Mouse (Mus musculus) kidney, adult 9 months (tissue): ENCODE results near the gene Ssx2ip.

Experiments
- DNase-seq: peaks from one replicate; pipeline ENCODE4 v3.0.0; 2022

Ssx2ip gene

DNA sequence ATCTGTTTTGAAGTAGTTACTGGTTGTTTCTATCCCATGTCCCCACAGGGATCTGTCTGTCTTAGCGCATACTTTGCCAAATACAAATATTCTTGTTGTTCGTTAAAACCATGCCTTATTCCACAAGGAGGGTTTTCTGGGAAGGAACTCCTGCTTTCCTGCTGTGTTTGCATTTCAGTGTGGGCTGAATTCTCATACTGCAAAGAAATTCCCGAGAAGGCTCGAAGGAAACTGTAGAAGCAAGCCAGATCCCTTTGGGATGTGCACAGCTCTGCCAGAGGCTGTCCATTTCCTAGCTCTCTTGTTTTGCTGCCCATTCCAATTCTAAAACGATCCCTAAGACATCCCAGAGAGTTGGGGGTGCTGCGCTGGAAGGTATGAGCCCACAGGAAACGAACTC is 36.0 kb downstream of the Ssx2ip start:
- no peak for DNase-seq

DNA sequence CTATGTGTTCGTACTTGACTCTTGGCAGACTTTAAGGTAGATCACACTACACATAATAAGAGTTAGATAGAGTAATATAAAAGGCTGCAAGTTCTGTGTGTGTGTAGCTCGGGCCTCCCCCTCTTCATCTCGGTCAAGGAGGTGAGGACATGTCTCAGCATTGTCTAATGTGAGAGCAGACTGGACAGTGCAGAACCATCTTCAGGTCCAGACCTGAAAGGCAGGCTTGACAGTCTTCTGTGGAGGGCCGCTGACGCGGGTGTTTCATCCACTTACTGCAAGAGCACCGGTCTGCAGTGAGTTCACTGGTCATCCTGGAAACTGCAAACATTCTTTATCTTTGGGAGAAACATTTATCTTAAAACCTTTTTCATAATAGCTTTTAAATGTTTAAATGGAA is 38.0 kb downstream of the Ssx2ip start:
- DNase-seq: peak; percentile 46

DNA sequence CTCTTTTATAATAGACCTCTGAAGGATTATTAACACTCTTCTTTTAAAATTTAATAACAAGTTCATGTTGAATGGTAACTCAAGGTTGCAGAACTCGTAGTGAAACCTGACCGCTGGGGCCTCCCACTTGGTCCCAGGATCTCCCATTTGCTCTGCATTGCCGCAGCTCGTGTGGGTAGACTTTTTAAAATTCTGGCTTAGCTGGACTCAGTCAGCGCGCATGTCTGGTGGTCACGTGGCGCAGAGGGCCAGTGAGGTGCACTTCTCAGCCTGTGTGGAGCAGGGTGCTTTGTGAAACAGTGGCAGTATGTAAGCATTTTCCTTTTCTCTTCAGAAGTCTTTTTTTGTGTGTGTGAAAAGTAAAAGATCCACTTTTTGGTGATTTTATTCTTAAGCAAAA is 38.5 kb downstream of the Ssx2ip start:
- DNase-seq: peak; percentile 86

DNA sequence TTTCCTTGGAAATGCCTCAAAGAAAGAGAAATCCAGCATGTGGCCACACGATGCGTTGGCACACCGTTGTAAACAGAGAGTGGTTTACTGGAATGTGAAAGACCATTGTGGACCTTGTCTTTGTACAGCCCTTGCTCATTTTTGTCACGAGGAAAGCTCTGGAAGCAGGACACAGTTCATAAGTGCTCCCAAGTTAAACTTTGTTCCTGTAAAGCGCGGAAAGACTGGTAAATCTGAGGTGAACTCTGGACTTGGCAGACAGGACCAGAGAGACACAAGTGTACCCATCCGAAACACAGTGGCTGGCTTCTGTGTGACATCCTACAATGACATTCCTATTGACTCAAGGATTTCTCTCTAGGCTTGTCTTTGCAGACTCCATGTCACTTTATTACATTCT is 38.9 kb downstream of the Ssx2ip start:
- peak; percentile 92 for DNase-seq

GRCm38 (mm10) chr3:146444880-146445279 is 40.4 kb downstream of the Ssx2ip start:
- no peak for DNase-seq

DNA sequence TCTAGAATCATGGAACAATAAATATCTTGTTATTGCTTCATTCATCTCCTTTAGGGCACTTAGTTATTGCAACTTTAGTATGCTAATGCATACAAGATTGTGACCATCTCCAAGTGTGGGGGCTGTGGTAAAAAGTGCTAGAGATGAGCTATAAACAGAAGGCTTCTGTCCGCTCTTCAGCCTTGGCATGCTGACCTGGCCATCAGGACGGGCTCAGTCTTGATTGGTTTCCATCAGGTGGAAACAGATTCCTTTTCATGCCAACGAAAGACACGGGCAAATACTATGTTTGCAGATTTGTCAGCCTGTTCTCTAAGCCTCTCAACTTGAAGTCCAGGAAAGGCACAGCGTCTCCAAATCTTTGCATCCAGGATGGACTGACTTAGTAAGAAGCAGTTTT is 42.7 kb downstream of the Ssx2ip start:
- DNase-seq: no peak

DNA sequence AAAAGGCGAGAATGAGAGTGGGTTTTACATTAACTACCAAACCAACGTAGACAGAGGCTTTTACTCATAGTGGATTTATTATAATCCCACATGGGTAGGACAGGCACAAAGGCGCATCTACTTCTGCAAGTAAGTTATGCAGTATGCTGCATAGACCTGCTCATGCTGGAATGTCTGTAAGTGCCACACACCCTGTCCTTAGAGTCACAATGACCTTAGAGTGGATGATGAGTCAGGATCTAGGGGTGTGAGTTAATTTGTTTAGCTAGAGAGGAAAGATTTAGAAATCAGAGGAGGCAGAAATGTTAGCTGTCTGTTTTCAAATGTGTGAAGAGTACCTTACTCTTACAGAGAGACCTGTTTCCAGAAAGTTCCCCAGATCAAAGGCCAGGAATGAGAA is 43.2 kb downstream of the Ssx2ip start:
- DNase-seq: no peak

GRCm38 (mm10) chr3:146448372-146448771 is 43.9 kb downstream of the Ssx2ip start:
- DNase-seq: no peak

GRCm38 (mm10) chr3:146448969-146449368 is 44.5 kb downstream of the Ssx2ip start:
- peak; percentile 87 for DNase-seq

DNA sequence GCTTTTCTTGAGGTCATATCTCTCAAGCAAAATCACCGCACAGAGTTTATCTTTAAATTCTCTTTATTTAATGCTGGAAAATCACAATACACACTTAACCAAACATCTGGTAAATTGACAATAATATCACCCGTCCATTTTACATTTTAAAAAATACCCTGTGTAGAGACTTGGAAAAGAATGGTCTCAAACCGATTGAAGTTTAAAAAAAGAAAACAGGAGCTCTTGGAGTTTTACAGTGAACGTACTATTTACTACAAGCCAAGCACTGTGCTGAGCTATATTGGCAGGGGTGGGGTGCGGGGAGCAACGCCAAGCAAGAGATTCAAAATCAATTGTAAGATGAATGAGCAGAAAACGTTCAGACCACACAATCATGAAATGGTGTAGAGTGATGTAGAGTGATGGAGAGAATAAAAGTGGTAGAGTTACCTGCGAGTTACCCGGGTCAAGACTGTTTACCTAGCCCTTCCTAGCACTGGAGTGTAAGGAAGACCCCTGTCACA is 45.4 kb downstream of the Ssx2ip start, which contains the start of gene Ctbs:
TSS of gene Ctbs (plus strand) at position 51 of the 506 bp plus-strand sequence.
- DNase-seq: no peak

GRCm38 (mm10) chr3:146450371-146450841 is 46.0 kb downstream of the Ssx2ip start:
- DNase-seq: peak; percentile 97

GRCm38 (mm10) chr3:146451375-146451774 is 46.9 kb downstream of the Ssx2ip start:
- DNase-seq: no peak

GRCm38 (mm10) chr3:146462939-146463338 is 58.5 kb downstream of the Ssx2ip start:
- DNase-seq: no peak

- no peak for DNase-seq
These were observed 64.8 kb downstream of the Ssx2ip start for GRCm38 (mm10) chr3:146469226-146469625.

- DNase-seq: no peak
These were observed 68.2 kb downstream of the Ssx2ip start for GRCm38 (mm10) chr3:146472657-146473056.

GRCm38 (mm10) chr3:146473741-146474140 is 69.3 kb downstream of the Ssx2ip start:
- DNase-seq: no peak

DNA sequence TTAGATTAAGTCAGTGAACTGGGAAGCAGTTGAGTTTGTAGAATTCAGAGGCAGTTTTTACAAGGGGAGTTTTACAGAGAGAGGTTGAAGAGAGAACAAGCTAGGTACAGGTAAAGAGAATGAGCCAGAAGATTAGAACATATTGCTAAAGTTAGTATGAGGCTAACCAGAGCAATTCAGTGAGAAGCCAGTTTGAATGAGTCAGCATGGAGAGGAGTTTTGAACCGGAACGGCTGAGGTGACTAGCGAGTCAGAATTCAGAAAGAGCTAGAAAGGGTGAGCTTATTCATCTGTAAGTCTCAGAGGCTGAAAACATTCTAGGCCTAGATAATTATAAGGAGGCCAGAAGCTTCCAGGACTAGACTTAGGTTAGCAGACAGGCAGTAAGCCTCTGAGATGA is 70.0 kb downstream of the Ssx2ip start:
- peak; percentile 64 for DNase-seq

DNA sequence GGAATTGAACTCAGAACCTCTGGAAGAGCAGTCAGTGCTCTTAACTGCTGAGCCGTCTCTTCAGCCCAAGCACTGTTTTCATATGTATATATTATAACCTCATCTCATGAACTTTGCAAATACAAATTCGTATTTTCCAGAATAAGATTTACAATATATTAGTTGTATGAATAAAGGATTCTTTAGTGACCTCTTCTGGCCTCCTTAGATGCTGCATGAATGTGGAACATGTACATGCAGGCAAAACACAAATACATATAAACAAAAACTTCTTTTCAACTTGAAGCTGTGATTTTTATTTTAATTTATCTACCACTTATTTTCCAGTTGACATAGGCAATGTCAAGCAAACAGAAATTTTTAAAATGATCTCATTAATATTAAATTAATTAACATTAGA is 77.6 kb downstream of the Ssx2ip start:
- DNase-seq: no peak

DNA sequence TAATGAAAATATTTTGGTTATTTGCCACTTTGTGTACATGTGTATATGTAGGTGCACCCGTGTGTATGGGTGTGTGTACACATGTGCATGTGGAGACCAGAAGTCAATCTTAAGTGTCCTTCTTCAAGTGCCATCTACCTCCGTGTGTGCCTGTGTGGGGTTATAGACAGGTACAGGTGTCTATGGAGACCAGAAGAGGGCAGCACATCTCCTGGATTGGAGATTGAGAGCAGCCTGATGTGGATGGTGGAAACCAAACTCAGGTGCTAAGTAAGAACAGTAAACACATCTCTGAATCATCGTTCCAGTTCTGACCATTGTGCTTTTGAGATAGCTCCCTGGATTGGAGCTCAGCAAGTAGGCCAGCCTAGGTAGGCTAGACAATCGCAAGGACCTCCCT is 82.0 kb downstream of the Ssx2ip start:
- no peak for DNase-seq
